Mouse (Mus musculus) spleen, postnatal 4 days (tissue): ENCODE measurements around the gene Atf1.
"Not testable (repeated sequence)": the region's sequence is repeated elsewhere in the genome, so short reads cannot be mapped to it uniquely, and the experiment has no call there.

Experiments used
- DNase-seq, 2 experiments: peaks; one replicate each; pipeline ENCODE4 v3.0.0; 2022; ENCODE audit warnings: low spot score in 2 of 2

Atf1 gene

GRCm38 (mm10) chr15:100258646-100259425, 31.2 kb downstream of the Atf1 start:
- no peak for DNase-seq

GRCm38 (mm10) chr15:100260351-100260750, 32.7 kb downstream of the Atf1 start:
- DNase-seq: not testable (repeated sequence)

DNA sequence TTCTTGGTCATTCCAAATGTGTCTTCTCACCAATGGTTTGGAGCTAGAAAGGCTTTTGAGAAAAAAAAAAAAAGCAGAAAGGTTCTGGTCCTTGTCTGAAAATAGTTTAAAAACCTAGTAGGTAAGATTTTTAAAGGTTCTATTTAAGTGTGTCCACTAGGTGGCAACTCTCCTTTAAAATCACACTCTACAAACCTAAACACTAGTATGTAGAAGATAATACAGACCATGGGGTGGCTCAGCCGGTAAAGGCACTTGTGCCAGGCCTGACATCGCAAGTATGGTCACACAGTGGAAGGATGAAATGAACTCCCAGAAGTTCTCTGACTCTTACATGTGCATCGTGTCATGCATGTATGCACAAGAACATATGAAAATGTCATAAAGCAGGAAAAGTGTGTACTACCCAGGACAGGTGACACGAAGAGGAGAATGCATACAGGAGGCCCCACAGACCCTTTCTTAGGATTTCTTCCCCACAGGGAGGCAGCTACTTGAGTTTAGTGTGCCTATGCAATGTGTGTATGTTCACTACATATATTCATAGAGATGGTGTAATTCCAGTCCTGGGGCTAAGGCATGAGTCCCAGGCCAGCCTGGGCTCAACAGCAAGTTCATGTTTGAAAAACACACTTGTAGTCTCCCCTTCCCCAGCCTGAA, 35.8 kb downstream of the Atf1 start:
- DNase-seq: no peak

- DNase-seq: no peak
These were observed 38.1 kb downstream of the Atf1 start for GRCm38 (mm10) chr15:100265586-100266325.

DNA sequence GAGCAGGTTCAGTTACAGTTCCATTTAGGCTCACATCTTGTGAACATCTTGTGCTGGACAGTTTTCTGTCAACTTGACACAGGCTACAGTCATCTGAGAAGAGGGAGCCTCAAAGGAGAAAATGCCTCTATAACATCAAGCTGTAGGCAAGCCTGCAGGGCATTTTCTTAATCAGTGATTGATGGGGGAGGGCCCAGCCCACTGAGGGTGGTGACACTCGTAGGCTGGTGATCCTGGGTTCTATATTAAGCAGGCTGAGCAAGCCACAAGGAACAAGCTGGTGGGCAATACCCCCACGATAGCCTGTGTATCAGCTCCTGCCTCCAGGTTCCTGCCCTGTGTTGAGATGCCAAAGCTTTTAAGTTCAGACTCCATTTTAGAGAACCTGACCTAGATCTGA, 41.3 kb downstream of the Atf1 start:
- DNase-seq: no peak

- no peak for DNase-seq
These were observed 42.2 kb downstream of the Atf1 start for GRCm38 (mm10) chr15:100269776-100270175.

GRCm38 (mm10) chr15:100270609-100271008, 43.0 kb downstream of the Atf1 start:
- not testable (repeated sequence) for DNase-seq

DNA sequence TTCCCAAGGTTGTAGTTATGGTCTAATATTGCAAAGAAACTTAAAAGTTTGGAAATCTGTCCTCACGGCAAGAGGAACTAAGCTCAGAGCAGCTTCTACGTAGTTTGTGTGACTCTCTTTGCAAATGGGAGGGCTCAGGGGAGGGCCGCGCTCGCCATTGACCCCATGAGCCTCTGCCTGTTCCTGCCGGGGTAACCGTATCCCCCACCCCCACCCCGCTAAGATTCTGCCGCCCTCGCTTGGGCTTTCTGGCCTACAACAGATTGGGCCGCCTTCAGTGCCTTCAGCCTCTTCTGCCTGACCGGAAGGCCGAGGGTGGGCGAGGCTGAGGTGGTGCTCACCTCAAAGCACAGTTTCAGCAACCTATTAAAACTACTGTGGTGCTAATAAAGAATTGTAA, 43.8 kb downstream of the Atf1 start:
- DNase-seq: no peak

DNA sequence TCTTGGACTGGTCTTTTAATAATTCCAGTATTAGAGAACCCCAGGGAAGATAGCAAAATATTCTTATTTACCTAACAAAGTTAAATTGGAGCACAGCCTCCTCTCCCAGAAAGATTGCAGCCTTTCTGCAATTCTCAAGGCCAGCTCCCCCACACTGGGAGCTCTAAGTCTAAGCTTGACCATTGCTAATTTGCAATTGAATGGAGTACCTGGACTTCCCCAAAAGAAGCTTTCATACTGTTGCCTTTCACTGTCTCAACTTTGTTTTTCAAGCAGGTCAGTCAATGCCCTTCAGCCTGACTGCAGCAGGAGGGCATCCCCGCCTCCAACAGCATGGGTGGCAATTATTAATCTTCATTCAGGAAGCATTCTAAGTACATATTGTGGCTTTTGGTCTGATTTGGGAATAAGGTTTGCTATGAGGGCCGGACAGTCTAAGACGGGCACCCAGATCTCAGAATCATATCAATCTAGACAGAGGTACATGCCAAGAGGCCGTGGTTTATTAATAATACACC, 46.2 kb downstream of the Atf1 start:
- not testable (repeated sequence) for DNase-seq

DNA sequence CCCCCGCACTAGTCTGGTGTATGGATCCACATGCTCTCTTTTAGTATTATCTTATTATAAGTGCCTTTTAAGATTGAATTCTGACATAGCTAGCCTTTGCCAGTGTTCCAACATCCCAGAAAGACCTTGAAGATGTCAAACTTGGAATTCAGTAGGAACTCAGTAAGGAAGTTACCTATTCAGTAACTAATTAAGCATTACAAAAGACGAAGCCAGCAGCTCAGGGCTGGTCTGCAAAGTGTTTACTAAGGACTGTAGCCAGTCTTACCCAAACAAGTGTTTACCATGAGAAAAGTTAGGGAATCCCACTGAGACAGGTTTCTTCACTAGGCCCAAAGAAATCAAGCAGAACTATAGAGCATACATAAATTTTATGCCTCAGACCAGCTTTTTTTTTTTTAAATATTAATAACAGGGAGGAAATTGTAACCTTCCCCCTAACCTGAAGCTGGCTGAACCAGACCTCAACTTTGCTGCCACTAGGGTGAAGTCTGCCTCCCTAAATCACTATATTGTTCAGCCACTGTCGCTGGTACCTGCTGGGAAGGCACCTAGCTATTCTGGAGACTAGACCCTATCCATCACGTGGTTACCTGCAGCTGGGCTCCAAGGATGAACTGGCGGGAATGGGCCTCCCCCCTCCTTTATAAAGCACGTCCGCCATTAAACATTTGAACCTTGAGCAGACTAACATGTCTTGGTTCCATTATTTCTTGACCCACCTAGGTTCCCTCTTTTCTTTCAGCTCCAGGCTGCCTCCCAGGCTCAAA, 47.4 kb downstream of the Atf1 start:
- no peak for DNase-seq

DNA sequence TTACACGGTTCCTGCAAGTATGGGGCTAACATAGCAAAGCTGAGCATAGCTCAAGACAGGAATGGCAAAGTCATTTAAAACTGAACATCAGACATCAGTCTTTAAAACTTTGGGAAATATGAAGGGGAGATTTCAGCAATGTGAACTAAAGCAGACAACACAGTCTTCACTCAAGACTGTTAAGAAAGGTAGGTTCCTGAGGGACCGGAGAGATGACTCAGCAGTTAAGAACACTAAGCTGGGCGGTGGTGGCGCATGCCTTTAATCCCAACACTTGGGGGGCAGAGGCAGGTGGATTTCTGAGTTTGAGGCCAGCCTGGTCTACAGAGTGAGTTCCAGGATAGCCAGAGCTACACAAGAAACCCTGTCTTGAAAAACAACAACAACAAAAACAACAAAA, 48.8 kb downstream of the Atf1 start:
- no peak for DNase-seq

- DNase-seq: no peak
These were observed 50.0 kb downstream of the Atf1 start for GRCm38 (mm10) chr15:100277586-100277985.

DNA sequence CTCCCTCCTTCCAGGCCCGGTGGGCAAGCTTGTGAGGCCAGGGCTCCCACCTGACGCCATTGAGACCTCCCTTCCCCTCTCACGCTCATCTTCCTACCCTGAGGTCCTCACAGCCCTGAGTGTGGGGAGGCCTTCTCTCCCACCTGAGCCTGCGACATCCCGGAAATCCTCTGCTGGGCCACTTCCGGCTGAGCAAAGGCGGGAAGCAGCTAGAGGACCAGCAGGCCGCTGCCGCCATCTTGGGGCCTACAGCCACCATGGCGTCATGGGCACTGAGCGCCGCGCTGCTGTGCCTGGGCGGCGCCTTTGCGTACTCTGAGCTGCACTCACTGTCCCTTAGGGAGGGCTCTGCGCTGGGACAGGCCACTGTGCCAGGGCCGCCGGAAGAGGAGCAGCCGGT, 53.0 kb downstream of the Atf1 start, which contains the start of gene Tmprss12:
TSS of gene Tmprss12 (plus strand) at position 212 of the 400 bp plus-strand sequence.
- no peak for DNase-seq

DNA sequence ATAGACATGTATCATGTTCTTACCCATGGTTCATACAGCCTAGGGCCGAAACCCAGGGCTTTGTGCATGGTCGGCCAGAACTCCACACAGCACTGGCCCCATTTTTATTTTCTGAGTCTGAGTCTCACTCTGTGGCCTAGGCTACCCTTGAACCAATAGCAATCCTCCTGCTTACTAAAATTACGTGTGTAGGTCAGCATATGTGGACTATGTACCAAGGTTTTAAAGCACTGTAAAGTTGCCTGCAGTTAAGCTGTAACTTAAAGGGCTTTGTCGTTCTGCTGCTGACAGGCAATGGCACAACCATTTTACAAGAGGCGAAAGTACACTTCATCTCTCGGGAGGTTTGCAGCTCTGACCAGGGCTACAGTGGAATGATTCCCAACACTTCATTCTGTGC, 61.4 kb downstream of the Atf1 start:
- DNase-seq: no peak

DNA sequence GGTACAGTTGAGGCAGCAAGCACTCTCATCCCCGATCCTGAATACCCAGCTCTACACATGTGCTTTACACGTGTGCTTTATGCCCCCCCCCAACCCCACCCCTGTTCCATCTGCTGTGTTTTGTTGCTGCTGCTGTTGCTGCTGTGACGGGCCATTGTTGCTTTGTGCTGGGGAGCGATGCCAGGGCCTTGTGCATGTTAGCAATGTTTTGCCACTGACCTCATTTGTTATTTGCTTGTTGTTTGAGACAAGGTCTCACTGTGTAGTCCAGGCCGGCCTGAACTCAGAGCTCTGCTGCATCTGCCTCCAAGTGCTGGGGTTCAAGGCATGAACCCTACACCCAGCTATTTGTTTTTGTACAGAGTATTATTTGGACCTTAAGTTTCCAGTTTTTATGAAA, 63.2 kb downstream of the Atf1 start:
- peak in 1 of 2 experiments; percentile 48 for DNase-seq

- DNase-seq: peak in 1 of 2 experiments; percentile 48
These were observed 64.7 kb downstream of the Atf1 start for GRCm38 (mm10) chr15:100292326-100292725.

- DNase-seq: no peak
These were observed 70.2 kb downstream of the Atf1 start for GRCm38 (mm10) chr15:100297856-100298255.

DNA sequence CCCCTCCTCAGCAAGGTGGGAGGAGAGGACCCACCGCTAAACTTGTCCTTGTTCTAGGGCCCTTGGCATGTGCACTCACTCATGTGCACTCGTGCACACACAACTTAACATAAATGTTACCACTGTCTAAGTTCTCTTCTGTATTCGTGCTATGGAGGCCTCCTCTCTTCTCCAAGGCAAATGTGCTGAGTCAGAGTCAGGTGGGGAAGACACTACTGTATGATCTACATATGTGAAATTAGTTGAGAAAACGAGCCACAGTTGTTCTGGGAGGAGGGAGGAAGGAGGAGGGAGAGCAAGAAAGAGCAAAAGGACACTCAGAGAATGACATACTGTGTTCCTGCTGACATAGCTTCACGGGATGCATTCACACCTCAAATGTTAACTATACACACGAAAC, 72.9 kb downstream of the Atf1 start:
- DNase-seq: no peak

GRCm38 (mm10) chr15:100301556-100301955, 73.9 kb downstream of the Atf1 start:
- DNase-seq: no peak

DNA sequence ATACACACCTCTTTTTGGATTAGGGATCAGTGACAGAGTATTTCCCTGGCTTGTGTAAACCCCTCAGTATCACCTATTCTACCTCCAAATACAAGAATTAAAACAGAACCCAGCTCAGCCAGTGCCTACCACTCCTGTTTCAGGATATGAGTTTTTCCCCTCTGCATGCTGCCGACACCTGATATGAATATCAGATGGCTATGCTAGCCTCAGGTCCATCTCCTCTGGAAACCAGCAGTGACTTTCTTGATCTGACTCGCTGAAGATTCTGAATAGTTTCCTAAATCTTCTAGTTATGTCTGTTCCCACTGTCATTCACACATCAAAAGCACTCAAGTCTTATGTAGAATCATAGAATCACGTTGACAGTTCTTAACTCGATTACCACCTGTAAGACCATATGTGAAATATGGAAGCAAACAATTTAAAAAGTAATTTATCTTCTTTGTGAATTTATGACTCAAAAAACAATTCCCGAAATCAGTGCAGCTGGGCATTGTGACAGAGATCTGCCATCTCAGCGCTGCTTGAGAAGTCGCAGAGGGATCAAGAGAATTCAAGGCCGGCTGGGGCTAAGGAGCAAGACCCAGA, 75.9 kb downstream of the Atf1 start:
- DNase-seq: no peak
